Mouse (Mus musculus) midbrain, embryonic 16.5 days (tissue): ENCODE measurements at regions not wholly inside any gene's neighbourhood (a gene's known extent, or its start where the extent isn't known, plus 50 kb on each side); places are given as distances from the start of the nearest gene placed in this dataset.

Source experiments
- ATAC-seq: fragments of 200-750 bp; cut with Nextera tagmentation; 2 replicates; pipeline ENCODE4 v1.8.0; 2017; ENCODE audit warnings: moderate TSS enrichment
- H3K27ac ChIP-seq: fragments of 300-500 bp; sonication (generic); 2 replicates; pipeline ENCODE4 v1.5.1; 2014; ENCODE audit warnings: mild to moderate bottlenecking, low read length, mixed read lengths
- H3K27me3 ChIP-seq: fragments of 300-500 bp; sonication (generic); 2 replicates; pipeline ENCODE4 v1.6.1; 2014; ENCODE audit warnings: low read depth, low read length, mixed read lengths; ENCODE audit not compliant: control insufficient read depth, insufficient read depth
- H3K36me3 ChIP-seq: fragments of 300-500 bp; sonication (generic); 2 replicates; pipeline ENCODE4 v1.6.1; 2014; ENCODE audit warnings: mild to moderate bottlenecking, low read length, moderate library complexity, mixed read lengths; ENCODE audit not compliant: control insufficient read depth, insufficient read depth
- H3K4me1 ChIP-seq: fragments of 300-500 bp; sonication (generic); 2 replicates; pipeline ENCODE4 v1.6.1; 2014; ENCODE audit warnings: mild to moderate bottlenecking, low read length, mixed read lengths; ENCODE audit not compliant: control insufficient read depth, insufficient read depth
- H3K4me2 ChIP-seq: fragments of 300-500 bp; sonication (generic); 2 replicates; pipeline ENCODE4 v1.6.1; 2014; ENCODE audit warnings: mild to moderate bottlenecking, low read length, mixed read lengths
- H3K4me3 ChIP-seq: fragments of 300-500 bp; sonication (generic); 2 replicates; pipeline ENCODE4 v1.5.1; 2014; ENCODE audit warnings: low read depth, mild to moderate bottlenecking, low read length, moderate library complexity, mixed read lengths
- H3K9ac ChIP-seq: fragments of 300-500 bp; sonication (generic); 2 replicates; pipeline ENCODE4 v1.6.1; 2014; ENCODE audit warnings: low read depth, low read length, mixed read lengths
- H3K9me3 ChIP-seq: fragments of 300-500 bp; sonication (generic); replicated peaks from 2 replicates; pipeline ENCODE4 v1.6.1; 2014; ENCODE audit warnings: mild to moderate bottlenecking, low read length, mixed read lengths; ENCODE audit not compliant: control insufficient read depth, poor library complexity, severe bottlenecking
- WGBS: fragments of 180-500 bp; shearing (Covaris S2); extraction: QIAGEN DNeasy Blood & Tissue Kit; methylation state at CpG from one replicate; pipeline ENCODE4 v1.1.7; 2014; 5-methylcytosine and 5-hydroxymethylcytosine counted together

DNA sequence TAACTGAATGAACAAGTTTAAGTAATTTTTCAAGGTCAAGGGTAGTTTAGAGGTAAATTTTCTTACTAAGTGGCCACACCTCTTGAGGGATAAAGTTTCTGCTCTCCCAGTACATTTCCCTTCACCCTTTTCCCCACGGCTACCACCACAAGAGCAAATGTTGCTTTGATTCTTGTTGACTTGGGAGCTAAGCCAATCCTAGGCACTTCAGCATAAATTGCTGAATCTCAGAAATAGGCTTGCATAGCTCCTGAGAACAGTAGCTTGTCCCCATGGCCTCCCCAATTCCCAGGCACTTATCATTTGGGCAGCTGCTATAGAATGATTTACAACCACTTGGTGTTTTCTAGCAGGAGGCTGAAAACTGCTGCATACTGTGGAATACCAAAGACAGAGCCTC, 510.1 kb downstream of the Grin2a start:
- no peak overlapping the region for H3K4me2 ChIP-seq
- 88% methylated on average over 1 of the region's 1 CpGs for WGBS
- no peaks in the 10 kb centered on the region for H3K36me3 ChIP-seq
- no peaks in the 10 kb centered on the region for H3K27me3 ChIP-seq
- no peak overlapping the region for H3K9ac ChIP-seq
- no peak for ATAC-seq
- H3K4me3 ChIP-seq, result no peak overlapping the region
- H3K9me3 ChIP-seq, result no peaks in the 10 kb centered on the region
- no peak overlapping the region for H3K27ac ChIP-seq
- no peaks in the 10 kb centered on the region for H3K4me1 ChIP-seq

DNA sequence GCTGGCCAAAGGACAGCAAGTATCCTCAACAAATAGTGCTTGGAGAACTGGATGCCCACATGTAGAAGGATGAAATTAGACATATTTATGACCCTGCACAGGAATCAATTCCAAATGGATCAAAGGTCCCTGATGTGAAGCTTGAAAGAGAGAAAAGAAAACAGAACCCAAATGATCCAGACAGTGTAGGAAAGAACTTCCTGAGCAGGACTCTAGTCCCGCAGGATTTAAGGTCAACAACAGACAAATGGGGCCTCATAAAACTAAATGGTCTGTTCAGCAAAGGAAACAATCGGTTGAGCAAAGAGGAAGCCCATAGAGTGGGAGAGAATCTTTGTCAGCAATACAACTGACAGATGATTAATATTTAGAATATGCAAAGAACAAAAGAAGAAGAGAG, 497.1 kb downstream of the Grin2a start:
- no peaks in the 10 kb centered on the region for H3K4me1 ChIP-seq
- H3K4me2 ChIP-seq, result no peak overlapping the region
- 87% methylated on average over 2 of the region's 2 CpGs for WGBS
- H3K9ac ChIP-seq, result no peak overlapping the region
- no peak overlapping the region for H3K4me3 ChIP-seq
- H3K27ac ChIP-seq, result no peak overlapping the region
- no peaks in the 10 kb centered on the region for H3K27me3 ChIP-seq
- H3K9me3 ChIP-seq, result no peaks in the 10 kb centered on the region
- H3K36me3 ChIP-seq, result no peaks in the 10 kb centered on the region
- no peak for ATAC-seq

DNA sequence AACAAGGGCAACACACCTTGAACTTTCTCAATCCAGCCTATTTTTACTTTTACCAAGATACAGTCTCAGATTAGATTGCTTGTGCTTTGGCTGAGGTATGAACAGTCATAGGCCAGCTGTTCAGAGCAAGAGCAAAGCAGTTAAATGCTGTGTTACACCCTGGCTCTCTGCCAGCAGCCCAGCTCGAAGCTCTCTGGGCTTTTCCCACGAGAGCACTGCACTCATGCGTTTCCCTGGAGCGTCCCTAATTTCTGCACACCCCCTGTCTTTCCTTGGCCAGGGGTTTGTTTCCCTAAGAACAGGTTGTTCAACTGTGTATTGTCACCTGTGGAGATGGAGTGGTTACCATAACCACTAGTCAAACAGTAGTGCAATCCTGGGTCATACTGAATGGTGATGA, 493.6 kb downstream of the Grin2a start:
- Histone ChIP-seq H3K9ac (no peak overlapping the region), H3K9me3 (no peaks in the 10 kb centered on the region), H3K27ac (no peak overlapping the region), H3K4me2 (no peak overlapping the region), H3K4me3 (no peak overlapping the region), H3K36me3 (no peaks in the 10 kb centered on the region), H3K4me1 (no peaks in the 10 kb centered on the region), H3K27me3 (no peaks in the 10 kb centered on the region)
- no peak for ATAC-seq
- 35% methylated on average over 4 of the region's 4 CpGs for WGBS

DNA sequence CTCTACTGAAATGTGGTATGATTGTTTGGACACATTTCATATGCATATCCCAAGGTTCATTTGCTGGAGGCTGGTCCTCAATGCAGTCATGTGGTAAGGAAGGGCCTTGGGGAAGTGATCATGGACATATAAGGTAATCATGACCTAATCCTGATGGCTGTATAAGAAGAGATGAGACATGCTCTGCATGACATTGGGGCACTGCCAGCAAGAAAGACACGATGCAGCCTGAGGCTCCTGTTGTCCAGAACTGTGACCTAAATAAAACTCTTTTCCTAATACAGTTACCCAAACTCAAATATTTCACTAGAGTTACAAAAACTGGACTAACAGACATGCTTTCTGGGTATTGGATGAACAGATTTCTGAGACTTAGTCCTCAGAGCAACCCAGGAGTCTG, 485.7 kb downstream of the Grin2a start:
- Histone ChIP-seq H3K27me3 (no peaks in the 10 kb centered on the region), H3K36me3 (no peaks in the 10 kb centered on the region), H3K4me3 (no peak overlapping the region), H3K9me3 (no peaks in the 10 kb centered on the region), H3K27ac (no peak overlapping the region), H3K9ac (no peak overlapping the region), H3K4me1 (no peaks in the 10 kb centered on the region), H3K4me2 (no peak overlapping the region)
- ATAC-seq, result no peak
- 73% methylated on average over 1 of the region's 1 CpGs for WGBS

DNA sequence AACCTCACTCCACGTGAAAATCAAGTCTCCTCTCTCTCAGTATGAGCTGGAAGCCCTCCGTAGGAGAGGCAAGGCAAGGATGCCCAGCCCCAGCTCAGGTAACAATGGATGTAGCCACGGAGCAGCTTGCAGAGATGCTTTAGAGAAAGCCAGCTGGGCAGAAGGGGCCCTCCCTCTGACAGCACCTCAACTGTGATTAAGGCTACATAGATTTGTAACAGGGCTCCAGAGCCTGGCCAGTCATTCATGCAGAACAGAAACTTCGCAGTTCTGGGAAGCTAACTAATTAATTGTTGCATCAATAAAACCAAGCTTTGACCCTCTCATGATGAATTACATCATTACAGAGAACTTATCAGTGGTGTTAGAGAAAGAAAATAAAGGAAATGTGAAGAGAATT, 480.8 kb downstream of the Grin2a start:
- Histone ChIP-seq H3K27me3 (no peaks in the 10 kb centered on the region), H3K9ac (no peak overlapping the region), H3K9me3 (0 out of 2 replicates have a peak, but pooled peaks cover 2% of the 10 kb centered on the region), H3K4me3 (no peak overlapping the region), H3K27ac (no peak overlapping the region), H3K36me3 (no peaks in the 10 kb centered on the region), H3K4me1 (no peaks in the 10 kb centered on the region), H3K4me2 (no peak overlapping the region)
- WGBS, result 42% methylated on average over 4 of the region's 4 CpGs
- ATAC-seq, result no peak
